Mouse (Mus musculus) brain, embryonic 14.5 days (tissue): ENCODE results near the gene Pcbp1. TPM values are rescaled to one million over a fixed set of nuclear protein-coding genes. Genes with fewer than 3 reads are reported as not detected.
"Not testable (repeated sequence)": the region's sequence is repeated elsewhere in the genome, so short reads cannot be mapped to it uniquely, and the experiment has no call there.

Source experiments
- DNase-seq: peaks from one replicate; pipeline ENCODE4 v3.0.0-alpha.2; 2011; ENCODE audit warnings: low read depth
- CTCF ChIP-seq: fragments of 200-500 bp; IDR thresholded peaks from 2 replicates; pipeline ENCODE4 v1.5.1; 2012; ENCODE audit warnings: inconsistent platforms, mild to moderate bottlenecking, moderate library complexity, borderline replicate concordance; ENCODE audit not compliant: insufficient read depth, insufficient read length; ENCODE audit errors: extremely low read depth
- POLR2A ChIP-seq: fragments of 200-500 bp; IDR thresholded peaks from 2 replicates; pipeline ENCODE4 v1.6.1; 2012; ENCODE audit warnings: mild to moderate bottlenecking, inconsistent platforms, borderline replicate concordance; ENCODE audit not compliant: poor library complexity, insufficient read depth, insufficient read length, severe bottlenecking; ENCODE audit errors: extremely low read depth
- polyA plus RNA-seq: library from polyadenylated mRNA; depleted of rRNA; stranded (reverse); fragments of >200 nt; gene quantifications from 2 replicates; pipeline ENCODE4 v1.2.3, GENCODE M21; 2012

The Pcbp1 gene
- polyA plus RNA-seq, 1 experiment = 297 TPM

GRCm38 (mm10) chr6:86505671-86506070, 20.4 kb downstream of the Pcbp1 start:
- DNase-seq = no peak
- no peak for TF ChIP-seq CTCF
- no peak for TF ChIP-seq POLR2A

- no peak for DNase-seq
- TF ChIP-seq CTCF (no peak), POLR2A (no peak)
Measured at GRCm38 (mm10) chr6:86503513-86503912, 22.6 kb downstream of the Pcbp1 start.

- DNase-seq = no peak
- TF ChIP-seq POLR2A (no peak), CTCF (no peak)
Measured at GRCm38 (mm10) chr6:86499571-86500109, 26.5 kb downstream of the Pcbp1 start.

GRCm38 (mm10) chr6:86497942-86498732, 28.0 kb downstream of the Pcbp1 start:
- TF ChIP-seq CTCF (no peak), POLR2A (no peak)
- no peak for DNase-seq

GRCm38 (mm10) chr6:86497071-86497815, 28.9 kb downstream of the Pcbp1 start:
- 0 out of 2 replicates have a peak, but pooled peaks have one; percentile 5 for TF ChIP-seq CTCF
- TF ChIP-seq POLR2A = no peak
- DNase-seq = no peak

GRCm38 (mm10) chr6:86496585-86496984, 29.5 kb downstream of the Pcbp1 start:
- no peak for TF ChIP-seq CTCF
- no peak for TF ChIP-seq POLR2A
- DNase-seq = no peak

- DNase-seq = no peak
- TF ChIP-seq CTCF (no peak), POLR2A (no peak)
Measured at GRCm38 (mm10) chr6:86496127-86496526, 30.0 kb downstream of the Pcbp1 start.

GRCm38 (mm10) chr6:86495661-86496060, 30.5 kb downstream of the Pcbp1 start:
- DNase-seq = no peak
- TF ChIP-seq CTCF = no peak
- TF ChIP-seq POLR2A = no peak

GRCm38 (mm10) chr6:86494767-86495166, 31.4 kb downstream of the Pcbp1 start:
- TF ChIP-seq POLR2A (no peak), CTCF (no peak)
- DNase-seq = no peak

GRCm38 (mm10) chr6:86493469-86494263, 32.5 kb downstream of the Pcbp1 start:
- TF ChIP-seq POLR2A (no peak), CTCF (no peak)

GRCm38 (mm10) chr6:86490413-86490812, 35.7 kb downstream of the Pcbp1 start:
- not testable (repeated sequence) for DNase-seq

More at GRCm38 (mm10) chr6:86493469-86494263, 32.5 kb downstream of the Pcbp1 start:
- no peak for DNase-seq

- TF ChIP-seq POLR2A (no peak), CTCF (no peak)
- DNase-seq = no peak
Measured at GRCm38 (mm10) chr6:86489945-86490344, 36.2 kb downstream of the Pcbp1 start.
